Mouse (Mus musculus): ENCODE measurements around the gene Dera.

The Dera gene

DNA sequence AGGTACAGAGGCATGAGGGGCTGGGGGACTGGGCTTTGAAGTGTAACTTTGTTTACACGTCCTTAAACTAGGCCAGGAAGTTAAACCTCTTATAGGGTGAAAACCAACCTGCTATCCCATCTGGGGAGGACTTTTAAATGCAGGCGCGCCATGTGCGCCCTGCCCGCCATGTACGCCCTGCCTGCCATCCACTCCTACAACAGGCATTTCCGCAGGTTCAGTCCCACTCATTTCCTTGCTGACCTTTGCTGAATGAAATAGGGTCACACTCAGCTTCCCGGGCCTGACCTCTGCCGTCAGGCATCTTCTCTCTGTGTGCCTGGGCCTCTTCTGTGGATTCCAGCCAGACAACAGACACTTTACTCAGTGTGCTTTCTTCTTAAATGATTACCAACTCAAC lies 50.3 kb downstream of the Dera start:
- DNase-seq (ENCODE audit: low read depth, low spot score), result peak; percentile 49

DNA sequence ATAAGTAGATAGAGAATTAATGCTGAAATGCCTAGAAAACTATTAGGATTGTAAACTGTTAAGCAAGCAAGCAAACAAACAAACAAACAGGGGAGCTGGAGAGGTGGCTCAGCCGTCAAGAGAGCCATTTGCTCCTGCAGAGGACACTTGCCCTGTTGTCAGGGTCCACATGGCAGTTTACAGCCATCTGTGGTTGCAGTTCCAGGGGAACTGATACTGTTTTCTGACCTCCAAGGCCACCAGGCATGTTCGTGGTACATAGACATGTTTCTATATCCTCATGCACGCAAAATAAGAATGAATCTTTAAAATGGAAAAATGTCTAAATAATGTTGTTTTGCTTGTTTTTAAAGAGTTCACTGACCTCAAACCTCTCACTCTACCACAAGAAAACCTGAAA lies 52.0 kb downstream of the Dera start:
- no peak for DNase-seq (ENCODE audit: low read depth, low spot score)

GRCm38 (mm10) chr6:137806806-137807205 lies 52.5 kb downstream of the Dera start:
- DNase-seq (ENCODE audit: low read depth, low spot score), result no peak

DNA sequence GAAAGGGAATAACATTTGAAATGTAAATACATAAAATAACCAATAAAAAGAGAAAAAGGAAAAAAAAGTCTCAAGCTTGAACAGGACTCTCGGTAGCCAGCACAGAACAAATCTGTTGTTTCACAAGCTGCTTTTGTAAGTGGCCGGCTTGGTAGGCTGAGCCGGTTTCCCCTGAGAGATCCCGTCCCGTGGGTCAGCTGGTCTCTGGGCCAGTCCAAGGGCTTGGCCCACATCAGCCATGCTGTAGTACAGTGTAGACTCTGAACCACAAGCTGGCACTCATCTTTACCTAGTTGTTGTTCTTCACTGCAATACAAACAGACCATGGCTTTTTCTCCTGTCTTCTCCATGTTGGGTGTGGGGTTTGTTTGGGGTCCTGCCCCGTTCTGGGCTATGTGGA lies 53.0 kb downstream of the Dera start:
- DNase-seq (ENCODE audit: low read depth, low spot score), result no peak

GRCm38 (mm10) chr6:137808706-137809105 lies 54.4 kb downstream of the Dera start:
- no peak for DNase-seq (ENCODE audit: low read depth, low spot score)

- DNase-seq (ENCODE audit: low read depth, low spot score), result no peak
These were observed 55.8 kb downstream of the Dera start for GRCm38 (mm10) chr6:137810136-137810535.

DNA sequence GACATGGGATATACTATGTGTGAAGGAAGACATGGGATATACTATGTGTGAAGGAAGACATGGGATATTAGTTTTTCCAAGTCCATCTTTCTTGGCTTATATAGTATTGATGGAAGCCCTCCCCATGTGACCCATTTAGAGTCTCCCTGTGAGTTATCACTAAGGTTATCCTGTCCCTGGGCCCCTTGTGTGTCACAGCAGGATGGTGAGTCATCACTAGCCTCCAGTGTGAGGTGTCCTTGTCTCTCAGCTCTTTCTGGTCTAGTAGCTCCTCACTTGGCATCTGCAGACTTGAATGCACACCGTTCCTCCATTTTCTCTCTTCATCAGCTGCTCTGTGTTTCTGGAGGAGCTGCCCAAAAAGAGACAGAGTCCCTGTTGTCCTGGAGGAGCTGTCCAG lies 59.7 kb downstream of the Dera start:
- DNase-seq (ENCODE audit: low read depth, low spot score), result no peak

- no peak for DNase-seq (ENCODE audit: low read depth, low spot score)
These were observed 62.2 kb downstream of the Dera start for GRCm38 (mm10) chr6:137816508-137816907.

GRCm38 (mm10) chr6:137822550-137822949 lies 68.2 kb downstream of the Dera start:
- DNase-seq (ENCODE audit: low read depth, low spot score), result no peak

GRCm38 (mm10) chr6:137824046-137825021 lies 70.0 kb downstream of the Dera start:
- no peak for DNase-seq (ENCODE audit: low read depth, low spot score)

GRCm38 (mm10) chr6:137825022-137825613 lies 70.8 kb downstream of the Dera start:
- DNase-seq (ENCODE audit: low read depth, low spot score), result no peak

DNA sequence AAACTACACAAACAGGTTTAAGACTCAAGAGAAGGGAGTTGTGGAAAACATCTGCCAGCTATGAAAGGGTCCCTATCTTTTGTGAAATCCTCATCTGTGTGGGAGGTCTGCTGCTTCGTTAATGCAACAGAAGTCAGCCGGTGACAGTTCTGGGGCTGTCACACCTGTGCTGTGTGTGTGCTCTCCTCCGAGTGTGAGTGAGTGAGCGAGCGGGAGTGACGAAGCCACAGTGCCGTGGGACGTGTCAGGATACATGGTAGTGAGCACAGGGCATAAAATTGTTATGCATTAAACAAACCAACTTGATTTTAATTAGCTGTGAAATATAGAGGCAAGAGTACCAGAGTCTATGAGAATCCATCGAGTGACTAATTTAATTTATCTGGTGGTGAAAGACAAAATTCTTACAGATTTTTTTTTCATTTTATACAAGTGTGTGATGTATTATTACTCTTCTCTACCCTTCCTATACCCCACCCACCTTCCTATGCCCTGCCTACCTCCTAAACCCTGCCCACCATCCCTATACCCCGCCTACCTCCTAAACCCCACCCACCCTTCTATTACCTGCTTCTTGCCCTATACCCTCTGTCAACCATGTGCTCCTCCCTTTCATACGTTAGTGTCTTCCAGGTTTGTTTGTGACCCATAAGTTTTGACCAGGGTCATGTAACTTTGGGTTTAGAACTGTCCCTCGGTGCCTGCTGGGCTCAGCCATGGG lies 74.9 kb downstream of the Dera start:
- DNase-seq (ENCODE audit: low read depth, low spot score), result no peak

DNA sequence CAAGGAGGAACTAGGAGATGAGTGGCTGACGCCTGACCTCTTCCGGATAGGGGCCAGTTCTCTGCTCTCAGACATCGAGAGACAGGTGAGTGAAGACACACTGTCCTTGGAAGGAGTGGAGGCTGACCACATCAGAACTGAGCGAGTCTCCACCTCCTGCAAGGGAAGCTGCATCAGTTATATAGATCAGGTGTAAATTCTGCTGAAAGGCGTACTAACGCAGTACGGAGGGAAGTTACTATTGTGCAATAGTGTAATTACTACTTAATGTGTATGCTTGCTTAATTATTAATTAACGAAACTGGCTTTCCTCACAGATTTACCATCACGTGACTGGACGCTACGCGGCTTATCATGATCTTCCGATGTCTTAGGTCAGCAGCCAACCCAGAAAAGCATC lies 82.5 kb downstream of the Dera start:
- no peak for DNase-seq (ENCODE audit: low read depth, low spot score)

DNA sequence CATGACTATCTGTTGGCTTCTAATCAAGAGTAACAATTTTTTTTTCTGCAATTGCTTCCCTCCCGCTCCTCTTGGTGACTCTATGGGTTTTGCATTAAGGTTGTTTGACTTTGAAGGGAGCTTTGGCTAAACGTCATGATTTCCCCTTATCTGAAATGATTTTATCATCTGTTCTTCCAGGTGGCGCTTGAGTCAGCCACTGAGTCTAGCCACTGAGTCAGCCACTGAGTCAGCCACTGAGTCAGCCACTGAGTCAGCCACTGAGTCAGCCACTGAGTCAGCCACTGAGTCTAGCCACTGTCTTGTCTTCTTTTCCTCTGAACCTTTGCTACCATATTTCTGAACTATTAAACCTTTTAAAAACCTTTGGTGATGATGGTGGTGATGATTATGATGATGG lies 89.0 kb downstream of the Dera start:
- no peak for DNase-seq (ENCODE audit: low read depth, low spot score)

GRCm38 (mm10) chr6:137857198-137858194 lies 103.2 kb downstream of the Dera start:
- no peak for DNase-seq (ENCODE audit: low read depth, low spot score)

- DNase-seq (ENCODE audit: low read depth, low spot score), result no peak
These were observed 115.7 kb downstream of the Dera start for GRCm38 (mm10) chr6:137869903-137870580.

- no peak for DNase-seq (ENCODE audit: low read depth, low spot score)
These were observed 116.3 kb downstream of the Dera start for GRCm38 (mm10) chr6:137870667-137871066.

GRCm38 (mm10) chr6:137872055-137872735 lies 117.8 kb downstream of the Dera start:
- peak; percentile 86 for DNase-seq (ENCODE audit: low read depth, low spot score)

DNA sequence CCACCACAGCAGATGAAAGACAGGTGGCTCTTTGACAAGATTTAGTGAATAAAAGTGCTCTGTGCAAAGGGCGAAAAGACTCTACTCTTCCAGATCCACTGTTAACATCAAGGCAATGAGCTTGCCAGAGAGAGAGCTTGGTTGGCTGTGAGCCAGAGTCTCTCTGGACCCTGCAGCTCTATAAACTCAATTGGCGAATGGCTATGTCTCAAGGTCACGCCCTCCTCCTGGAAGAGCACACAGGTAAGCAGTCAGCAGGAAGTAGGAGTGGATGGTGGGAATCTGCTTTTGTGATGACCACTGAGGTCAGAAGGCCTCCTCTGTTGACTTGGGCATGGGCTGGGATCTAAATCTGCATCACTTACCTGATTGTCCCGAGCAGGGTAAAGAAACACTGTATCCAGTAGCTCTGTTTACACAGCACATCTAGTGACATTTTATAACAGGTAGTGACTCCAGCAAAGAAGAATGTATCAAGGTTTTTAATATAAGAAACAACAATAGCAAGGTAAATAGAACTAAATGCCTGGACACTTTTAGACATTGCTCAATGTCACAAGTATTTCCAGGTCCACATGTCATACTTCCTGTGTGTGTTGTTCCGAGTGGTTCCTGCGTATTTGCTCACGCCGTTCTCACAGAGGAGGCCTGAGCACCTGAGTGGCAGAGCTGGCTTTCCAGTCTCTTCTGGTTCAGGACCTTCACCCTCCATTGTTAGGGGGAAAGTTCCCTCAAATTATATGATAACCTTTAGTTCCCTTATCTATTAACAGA lies 120.3 kb downstream of the Dera start:
- no peak for DNase-seq (ENCODE audit: low read depth, low spot score)
